Mouse (Mus musculus) kidney, postnatal 4 days (tissue): ENCODE measurements at regions not wholly inside any gene's neighbourhood (a gene's known extent, or its start where the extent isn't known, plus 50 kb on each side); places are given as distances from the start of the nearest gene placed in this dataset.

Source experiments
- DNase-seq, 2 experiments: peaks; one replicate each; pipeline ENCODE4 v3.0.0; 2021; ENCODE audit warnings: mixed read lengths in 2 of 2

GRCm38 (mm10) chr16:87225085-87225484, 128.9 kb upstream of the N6amt1 start:
- DNase-seq = no peak

GRCm38 (mm10) chr16:87224024-87224423, 130.0 kb upstream of the N6amt1 start:
- DNase-seq = no peak

- DNase-seq = no peak
These were observed 133.4 kb upstream of the N6amt1 start for GRCm38 (mm10) chr16:87220611-87221010.

GRCm38 (mm10) chr16:87220201-87220600, 133.8 kb upstream of the N6amt1 start:
- no peak for DNase-seq

- no peak for DNase-seq
These were observed 146.1 kb upstream of the N6amt1 start for GRCm38 (mm10) chr16:87207875-87208274.

- DNase-seq = no peak
These were observed 163.5 kb upstream of the N6amt1 start for GRCm38 (mm10) chr16:87190471-87190870.

- no peak for DNase-seq
These were observed 165.2 kb upstream of the N6amt1 start for GRCm38 (mm10) chr16:87188737-87189136.

GRCm38 (mm10) chr16:87172395-87172794, 181.6 kb upstream of the N6amt1 start:
- no peak for DNase-seq

- DNase-seq = no peak
These were observed 214.7 kb upstream of the N6amt1 start for GRCm38 (mm10) chr16:87139301-87139700.

- no peak for DNase-seq
These were observed 217.5 kb upstream of the N6amt1 start for GRCm38 (mm10) chr16:87136503-87136902.

GRCm38 (mm10) chr16:87134452-87134851, 219.5 kb upstream of the N6amt1 start:
- DNase-seq = no peak

GRCm38 (mm10) chr16:87133874-87134273, 220.1 kb upstream of the N6amt1 start:
- no peak for DNase-seq

- peak in 1 of 2 experiments; percentile 4 for DNase-seq
These were observed 221.9 kb upstream of the N6amt1 start for GRCm38 (mm10) chr16:87132082-87132481.

GRCm38 (mm10) chr16:87130733-87131640, 223.0 kb upstream of the N6amt1 start:
- peak in 1 of 2 experiments; percentile 26 for DNase-seq

- DNase-seq = no peak
These were observed 225.0 kb upstream of the N6amt1 start for GRCm38 (mm10) chr16:87129021-87129420.

GRCm38 (mm10) chr16:87128230-87128629, 225.8 kb upstream of the N6amt1 start:
- DNase-seq = peak; percentile 21 to 49

GRCm38 (mm10) chr16:87124519-87124918, 229.5 kb upstream of the N6amt1 start:
- no peak for DNase-seq

GRCm38 (mm10) chr16:87103599-87103998, 250.4 kb upstream of the N6amt1 start:
- no peak for DNase-seq

- no peak for DNase-seq
These were observed 251.9 kb upstream of the N6amt1 start for GRCm38 (mm10) chr16:87102057-87102456.

- no peak for DNase-seq
These were observed 262.0 kb upstream of the N6amt1 start for GRCm38 (mm10) chr16:87092011-87092410.

- no peak for DNase-seq
These were observed 264.7 kb upstream of the N6amt1 start for GRCm38 (mm10) chr16:87089322-87089721.

GRCm38 (mm10) chr16:87083505-87083904, 270.5 kb upstream of the N6amt1 start:
- no peak for DNase-seq

- DNase-seq = no peak
These were observed 276.6 kb upstream of the N6amt1 start for GRCm38 (mm10) chr16:87077385-87077784.

- DNase-seq = no peak
These were observed 284.7 kb upstream of the N6amt1 start for GRCm38 (mm10) chr16:87069294-87069693.

- DNase-seq = no peak
These were observed 286.0 kb upstream of the N6amt1 start for GRCm38 (mm10) chr16:87067981-87068380.
